Mouse (Mus musculus): Measurements from ENCODE around the gene Rap1gap. TPM values are rescaled to one million over a fixed set of nuclear protein-coding genes. Genes with fewer than 3 reads are reported as not detected.

Gene Rap1gap
- polyA plus RNA-seq, 1 experiment, result 396 TPM

GRCm38 (mm10) chr4:137743791-137744190 is 79.3 kb downstream of the Rap1gap start:
- no peak overlapping the region for H3K27ac ChIP-seq (ENCODE audit: insufficient read depth, low read length)
- no peaks in the 10 kb centered on the region for H3K4me1 ChIP-seq (ENCODE audit: control insufficient read depth, insufficient read depth, low read length)
- H3K27me3 ChIP-seq (ENCODE audit: control insufficient read depth, insufficient read depth, low read length), result no peaks in the 10 kb centered on the region
- no peak overlapping the region for H3K4me3 ChIP-seq (replicated peaks; ENCODE audit: insufficient read depth, low read depth, low read length)
- 59% methylated on average over 7 of the region's 7 CpGs for WGBS
- no peak for DNase-seq
- TF ChIP-seq POLR2A (IDR thresholded peaks at IDR 0.05; ENCODE audit: borderline replicate concordance, insufficient read depth, low read length) (no peak), CTCF (IDR thresholded peaks at IDR 0.05; ENCODE audit: borderline replicate concordance, insufficient read depth, low read depth, low read length) (no peak)

DNA sequence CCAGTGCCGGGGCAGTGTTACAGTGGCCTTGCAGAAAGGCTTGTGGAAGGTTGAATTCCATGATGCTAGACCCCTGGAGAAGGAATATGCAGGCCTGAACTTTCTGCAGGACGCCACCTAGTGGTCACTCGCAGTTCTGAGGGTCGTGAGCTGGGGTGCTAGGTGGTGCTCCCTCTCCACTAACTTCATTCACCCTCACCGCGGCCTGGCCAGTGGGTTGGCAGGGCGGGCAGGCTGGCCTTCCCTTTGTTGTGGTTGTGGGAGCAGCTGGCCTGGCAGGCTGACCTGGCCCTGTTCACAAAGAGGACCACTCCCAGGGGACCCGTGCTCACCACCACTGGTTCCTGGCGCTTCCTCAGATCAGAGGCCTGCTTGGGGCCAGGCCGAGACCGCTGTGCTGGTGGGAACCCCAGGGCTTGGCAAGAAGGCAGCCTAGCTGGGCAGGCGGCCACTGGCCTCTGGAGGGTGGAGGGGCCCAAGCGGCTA is 80.0 kb downstream of the Rap1gap start:
- Histone ChIP-seq H3K4me1 (ENCODE audit: control insufficient read depth, insufficient read depth, low read length) (peaks cover 3% of the 10 kb centered on the region; the same call in 1 of the 2 replicates), H3K4me3 (replicated peaks; ENCODE audit: insufficient read depth, low read depth, low read length) (no peak overlapping the region), H3K27ac (ENCODE audit: insufficient read depth, low read length) (no peak overlapping the region), H3K27me3 (ENCODE audit: control insufficient read depth, insufficient read depth, low read length) (no peaks in the 10 kb centered on the region)
- TF ChIP-seq POLR2A (IDR thresholded peaks at IDR 0.05; ENCODE audit: borderline replicate concordance, insufficient read depth, low read length) (no peak), CTCF (IDR thresholded peaks at IDR 0.05; ENCODE audit: borderline replicate concordance, insufficient read depth, low read depth, low read length) (peak; percentile 50; the same call in 1 of the 2 replicates)
- WGBS, result 43% methylated on average over 13 of the region's 13 CpGs
- peak in 1 of 2 experiments; percentile 46 for DNase-seq

DNA sequence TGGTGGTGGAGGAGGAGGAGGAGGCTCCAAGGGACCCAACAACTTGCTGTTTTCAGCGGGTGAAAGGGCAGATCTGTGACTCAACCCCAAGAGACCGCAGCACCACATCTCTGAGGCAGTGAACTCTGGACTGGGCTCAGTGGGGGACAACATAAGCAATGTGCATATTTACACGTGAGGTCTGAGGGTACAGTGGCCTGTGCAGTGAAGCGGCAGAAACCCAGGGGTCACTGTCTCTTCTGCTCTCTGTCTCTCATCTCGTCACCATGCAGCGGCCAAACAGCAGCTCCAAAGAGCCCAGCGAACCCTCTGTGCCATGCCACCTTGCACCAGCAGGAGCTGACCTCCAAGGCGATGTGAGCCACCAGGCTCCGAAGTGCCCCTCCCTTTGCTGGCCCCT is 82.6 kb downstream of the Rap1gap start:
- Histone ChIP-seq H3K27me3 (ENCODE audit: control insufficient read depth, insufficient read depth, low read length) (no peaks in the 10 kb centered on the region), H3K27ac (ENCODE audit: insufficient read depth, low read length) (no peak overlapping the region), H3K4me3 (replicated peaks; ENCODE audit: insufficient read depth, low read depth, low read length) (no peak overlapping the region), H3K4me1 (ENCODE audit: control insufficient read depth, insufficient read depth, low read length) (peaks cover 9% of the 10 kb centered on the region)
- DNase-seq, result no peak
- no peak for TF ChIP-seq POLR2A (IDR thresholded peaks at IDR 0.05; ENCODE audit: borderline replicate concordance, insufficient read depth, low read length)
- no peak for TF ChIP-seq CTCF (IDR thresholded peaks at IDR 0.05; ENCODE audit: borderline replicate concordance, insufficient read depth, low read depth, low read length)
- WGBS, result 87% methylated on average over 9 of the region's 9 CpGs

DNA sequence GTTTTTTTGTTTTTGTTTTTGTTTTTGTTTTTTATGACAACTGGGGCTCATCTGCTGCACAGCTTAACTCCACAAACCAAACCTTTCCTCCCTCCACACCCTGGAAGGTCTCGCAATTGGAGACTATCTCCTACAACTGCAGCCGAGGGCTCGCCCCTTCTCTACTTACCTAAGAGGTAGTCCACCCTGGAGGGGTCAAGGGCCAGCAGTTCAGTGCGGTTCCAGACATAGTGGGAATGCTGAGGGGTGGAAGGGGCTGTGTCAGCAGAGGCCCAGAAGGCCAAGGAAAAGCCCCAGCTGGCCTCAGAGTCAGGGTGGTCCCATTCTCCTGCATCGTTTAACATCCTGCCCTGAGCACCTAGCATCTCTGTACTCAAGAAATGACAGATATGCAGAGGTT is 83.1 kb downstream of the Rap1gap start:
- Histone ChIP-seq H3K4me3 (replicated peaks; ENCODE audit: insufficient read depth, low read depth, low read length) (no peak overlapping the region), H3K27ac (ENCODE audit: insufficient read depth, low read length) (no peak overlapping the region), H3K4me1 (ENCODE audit: control insufficient read depth, insufficient read depth, low read length) (peaks cover 11% of the 10 kb centered on the region), H3K27me3 (ENCODE audit: control insufficient read depth, insufficient read depth, low read length) (no peaks in the 10 kb centered on the region)
- TF ChIP-seq POLR2A (IDR thresholded peaks at IDR 0.05; ENCODE audit: borderline replicate concordance, insufficient read depth, low read length) (no peak), CTCF (IDR thresholded peaks at IDR 0.05; ENCODE audit: borderline replicate concordance, insufficient read depth, low read depth, low read length) (no peak)
- WGBS, result 86% methylated on average over 5 of the region's 5 CpGs
- DNase-seq, result no peak

DNA sequence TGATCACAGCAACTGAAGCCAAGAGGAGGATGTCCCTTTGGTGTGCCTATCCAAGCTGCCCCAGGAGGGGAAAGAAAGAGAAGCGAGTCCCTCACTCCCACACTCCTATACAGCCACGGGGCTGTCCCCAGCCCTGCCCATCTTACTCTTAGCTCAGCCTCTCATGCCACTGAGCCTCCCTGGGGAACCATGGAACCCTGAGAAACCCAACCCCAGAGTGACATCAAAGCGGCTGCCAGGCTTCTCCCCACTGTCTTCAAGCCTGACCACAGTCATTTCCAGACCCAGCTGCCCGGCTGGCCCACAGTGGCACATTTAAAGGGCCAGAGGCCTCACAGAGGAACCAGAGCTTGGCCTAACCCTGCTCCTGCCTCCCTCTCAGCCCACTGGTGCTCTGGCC is 84.2 kb downstream of the Rap1gap start:
- Histone ChIP-seq H3K27ac (ENCODE audit: insufficient read depth, low read length) (no peak overlapping the region), H3K4me3 (replicated peaks; ENCODE audit: insufficient read depth, low read depth, low read length) (no peak overlapping the region), H3K4me1 (ENCODE audit: control insufficient read depth, insufficient read depth, low read length) (peaks cover 14% of the 10 kb centered on the region), H3K27me3 (ENCODE audit: control insufficient read depth, insufficient read depth, low read length) (no peaks in the 10 kb centered on the region)
- DNase-seq, result no peak
- TF ChIP-seq CTCF (IDR thresholded peaks at IDR 0.05; ENCODE audit: borderline replicate concordance, insufficient read depth, low read depth, low read length) (no peak), POLR2A (IDR thresholded peaks at IDR 0.05; ENCODE audit: borderline replicate concordance, insufficient read depth, low read length) (no peak)
- WGBS, result 60% methylated on average over 4 of the region's 4 CpGs

DNA sequence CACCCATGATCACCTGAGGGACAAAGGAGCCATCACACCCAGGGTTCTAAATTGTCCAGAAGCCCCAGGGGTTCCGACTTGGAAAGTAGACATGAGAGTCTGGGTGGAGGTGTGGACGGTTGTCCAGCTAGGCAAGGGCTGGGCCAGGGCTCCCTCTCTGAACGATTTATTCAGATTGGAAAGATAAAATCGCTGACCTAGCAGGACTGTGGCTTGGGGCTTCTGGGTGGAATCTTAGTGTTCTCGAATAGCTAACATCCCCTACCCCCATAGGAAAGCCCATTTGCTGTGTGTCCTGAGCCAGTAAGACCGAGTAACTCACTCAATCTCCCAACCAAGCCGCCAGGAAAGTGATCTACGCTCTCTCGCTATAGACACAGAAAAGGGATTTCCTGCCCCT is 85.2 kb downstream of the Rap1gap start:
- peaks cover 15% of the 10 kb centered on the region for H3K4me1 ChIP-seq (ENCODE audit: control insufficient read depth, insufficient read depth, low read length)
- H3K27ac ChIP-seq (ENCODE audit: insufficient read depth, low read length), result no peak overlapping the region
- DNase-seq, result no peak
- 77% methylated on average over 9 of the region's 9 CpGs for WGBS
- no peaks in the 10 kb centered on the region for H3K27me3 ChIP-seq (ENCODE audit: control insufficient read depth, insufficient read depth, low read length)
- no peak overlapping the region for H3K4me3 ChIP-seq (replicated peaks; ENCODE audit: insufficient read depth, low read depth, low read length)
- TF ChIP-seq CTCF (IDR thresholded peaks at IDR 0.05; ENCODE audit: borderline replicate concordance, insufficient read depth, low read depth, low read length), result no peak
- TF ChIP-seq POLR2A (IDR thresholded peaks at IDR 0.05; ENCODE audit: borderline replicate concordance, insufficient read depth, low read length), result no peak

GRCm38 (mm10) chr4:137750121-137750520 is 85.6 kb downstream of the Rap1gap start:
- Histone ChIP-seq H3K27me3 (ENCODE audit: control insufficient read depth, insufficient read depth, low read length) (no peaks in the 10 kb centered on the region), H3K27ac (ENCODE audit: insufficient read depth, low read length) (no peak overlapping the region), H3K4me1 (ENCODE audit: control insufficient read depth, insufficient read depth, low read length) (peaks cover 15% of the 10 kb centered on the region), H3K4me3 (replicated peaks; ENCODE audit: insufficient read depth, low read depth, low read length) (no peak overlapping the region)
- WGBS, result 20% methylated on average over 9 of the region's 9 CpGs
- DNase-seq, result no peak
- no peak for TF ChIP-seq CTCF (IDR thresholded peaks at IDR 0.05; ENCODE audit: borderline replicate concordance, insufficient read depth, low read depth, low read length)
- TF ChIP-seq POLR2A (IDR thresholded peaks at IDR 0.05; ENCODE audit: borderline replicate concordance, insufficient read depth, low read length), result no peak

DNA sequence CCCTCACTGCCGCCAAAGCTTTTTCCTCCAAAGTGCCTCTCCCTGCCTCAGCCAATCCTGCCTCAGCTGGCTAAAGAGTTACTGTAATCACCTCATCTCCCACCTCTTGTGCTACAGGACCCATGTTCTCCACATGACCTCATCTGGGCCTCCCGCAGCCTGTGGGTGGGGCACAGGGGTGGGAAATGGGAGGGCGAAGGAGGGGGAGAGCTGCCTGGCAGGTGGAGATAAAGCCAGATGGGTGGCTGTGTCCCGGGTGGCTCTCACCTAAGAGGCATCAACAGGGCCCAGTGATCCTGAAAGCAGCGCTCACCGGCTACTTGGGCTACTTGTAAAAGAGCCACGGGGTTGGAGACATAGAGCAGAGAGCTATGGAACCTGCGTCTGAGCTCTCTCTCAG is 86.8 kb downstream of the Rap1gap start:
- 68% methylated on average over 8 of the region's 8 CpGs for WGBS
- Histone ChIP-seq H3K4me1 (ENCODE audit: control insufficient read depth, insufficient read depth, low read length) (peaks cover 15% of the 10 kb centered on the region), H3K27ac (ENCODE audit: insufficient read depth, low read length) (no peak overlapping the region), H3K27me3 (ENCODE audit: control insufficient read depth, insufficient read depth, low read length) (no peaks in the 10 kb centered on the region), H3K4me3 (replicated peaks; ENCODE audit: insufficient read depth, low read depth, low read length) (no peak overlapping the region)
- TF ChIP-seq POLR2A (IDR thresholded peaks at IDR 0.05; ENCODE audit: borderline replicate concordance, insufficient read depth, low read length) (no peak), CTCF (IDR thresholded peaks at IDR 0.05; ENCODE audit: borderline replicate concordance, insufficient read depth, low read depth, low read length) (no peak)
- no peak for DNase-seq

Data from cerebellum, adult 2 months (tissue).